Mouse (Mus musculus) limb, embryonic 14.5 days (tissue): Measurements from ENCODE around the gene Aldh3a1. TPM values are rescaled to one million over a fixed set of nuclear protein-coding genes. Genes with fewer than 3 reads are reported as not detected.

Source experiments
- ATAC-seq: fragments of 200-750 bp; cut with Nextera tagmentation; 2 replicates; pipeline ENCODE4 v1.8.0; 2017; ENCODE audit warnings: low read depth, moderate number of reproducible peaks, moderate TSS enrichment; ENCODE audit not compliant: low FRiP score
- DNase-seq: peaks from one replicate; pipeline ENCODE4 v3.0.0-alpha.2; 2015; ENCODE audit warnings: low spot score
- H3K27ac ChIP-seq: fragments of 300-500 bp; sonication (generic); replicated peaks from 2 replicates; pipeline ENCODE4 v1.5.1; 2014; ENCODE audit warnings: low read depth, mild to moderate bottlenecking, low read length, moderate library complexity, mixed read lengths
- H3K27me3 ChIP-seq: fragments of 300-500 bp; sonication (generic); 2 replicates; pipeline ENCODE4 v1.6.1; 2014; ENCODE audit warnings: low read length, mixed read lengths; ENCODE audit not compliant: control insufficient read depth, insufficient read depth
- H3K36me3 ChIP-seq: fragments of 300-500 bp; sonication (generic); 2 replicates; pipeline ENCODE4 v1.6.1; 2014; ENCODE audit warnings: mild to moderate bottlenecking, low read length, moderate library complexity, mixed read lengths; ENCODE audit not compliant: control insufficient read depth, insufficient read depth
- H3K4me1 ChIP-seq: fragments of 300-500 bp; sonication (generic); 2 replicates; pipeline ENCODE4 v1.6.1; 2014; ENCODE audit warnings: antibody characterized with exemption, low read length, mixed read lengths; ENCODE audit not compliant: control insufficient read depth, insufficient read depth
- H3K4me2 ChIP-seq: fragments of 300-500 bp; sonication (generic); replicated peaks from 2 replicates; pipeline ENCODE4 v1.6.1; 2014; ENCODE audit warnings: low read depth, mild to moderate bottlenecking, low read length, moderate library complexity; ENCODE audit not compliant: severe bottlenecking
- H3K4me3 ChIP-seq: fragments of 300-500 bp; sonication (generic); replicated peaks from 2 replicates; pipeline ENCODE4 v1.5.1; 2014; ENCODE audit warnings: low read length
- H3K9ac ChIP-seq: fragments of 300-500 bp; sonication (generic); 2 replicates; pipeline ENCODE4 v1.6.1; 2014; ENCODE audit warnings: mild to moderate bottlenecking, low read depth, low read length, moderate library complexity; ENCODE audit not compliant: severe bottlenecking
- H3K9me3 ChIP-seq: fragments of 300-500 bp; sonication (generic); 2 replicates; pipeline ENCODE4 v1.6.1; 2016; ENCODE audit warnings: low read length; ENCODE audit not compliant: control insufficient read depth
- POLR2A ChIP-seq: fragments of 200-500 bp; IDR thresholded peaks from 2 replicates; pipeline ENCODE4 v1.8.0; 2012; ENCODE audit warnings: inconsistent platforms, mild to moderate bottlenecking, moderate library complexity, borderline replicate concordance; ENCODE audit not compliant: insufficient read depth, insufficient read length; ENCODE audit errors: extremely low read depth
- WGBS: fragments of 180-500 bp; shearing (Covaris S2); extraction: QIAGEN DNeasy Blood & Tissue Kit; methylation state at CpG from one replicate; pipeline ENCODE4 v1.1.7; 2014; 5-methylcytosine and 5-hydroxymethylcytosine counted together
- polyA plus RNA-seq, 2 experiments: library from polyadenylated mRNA; depleted of rRNA in 1 of 2; stranded (reverse) in 1 of 2; unstranded in 1 of 2; fragments of >200 nt; fragmentation: Nextera tagmentation in 1 of 2; extraction: Ambion mirVana in 1 of 2; gene quantifications; 2 replicates each; pipeline versions ENCODE4 v1.2.1 to v1.2.3; 2012 to 2014

Gene Aldh3a1
- polyA plus RNA-seq, 2 experiments: 0.47 to 0.70 TPM

- Histone ChIP-seq H3K27me3 (no peaks in the 10 kb centered on the region), H3K27ac (no peak overlapping the region), H3K4me1 (peaks cover 18% of the 10 kb centered on the region), H3K4me2 (no peak overlapping the region), H3K4me3 (no peak overlapping the region), H3K9me3 (no peaks in the 10 kb centered on the region), H3K36me3 (no peaks in the 10 kb centered on the region), H3K9ac (no peak overlapping the region)
- no peak for ATAC-seq
- no peak for DNase-seq
- TF ChIP-seq POLR2A: no peak
- 95% methylated on average over 9 of the region's 10 CpGs for WGBS
Observed at GRCm38 (mm10) chr11:61205167-61205950, 2.0 kb upstream of the Aldh3a1 start.

- no peak for TF ChIP-seq POLR2A
- H3K4me1 ChIP-seq: peaks cover 18% of the 10 kb centered on the region
- H3K4me2 ChIP-seq: no peak overlapping the region
- no peaks in the 10 kb centered on the region for H3K36me3 ChIP-seq
- H3K9ac ChIP-seq: no peak overlapping the region
- H3K9me3 ChIP-seq: no peaks in the 10 kb centered on the region
- no peak overlapping the region for H3K27ac ChIP-seq
- ATAC-seq (no peak), DNase-seq (no peak)
- 87% methylated on average over 3 of the region's 3 CpGs for WGBS
- H3K27me3 ChIP-seq: no peaks in the 10 kb centered on the region
- H3K4me3 ChIP-seq: no peak overlapping the region
Observed at GRCm38 (mm10) chr11:61206136-61206535, 1.2 kb upstream of the Aldh3a1 start.

- DNase-seq: no peak
- H3K36me3 ChIP-seq: no peaks in the 10 kb centered on the region
- H3K27me3 ChIP-seq: no peaks in the 10 kb centered on the region
- 82% methylated on average over 10 of the region's 10 CpGs for WGBS
- no peak overlapping the region for H3K27ac ChIP-seq
- no peak for ATAC-seq
- H3K4me1 ChIP-seq: peaks cover 18% of the 10 kb centered on the region
- H3K4me2 ChIP-seq: no peak overlapping the region
- TF ChIP-seq POLR2A: no peak
- H3K4me3 ChIP-seq: no peak overlapping the region
- H3K9me3 ChIP-seq: no peaks in the 10 kb centered on the region
- no peak overlapping the region for H3K9ac ChIP-seq
Observed at GRCm38 (mm10) chr11:61208316-61208715, 979 bp downstream of the Aldh3a1 start.

GRCm38 (mm10) chr11:61212102-61212501, 4.8 kb downstream of the Aldh3a1 start:
- no peak for TF ChIP-seq POLR2A
- Histone ChIP-seq H3K9ac (no peak overlapping the region), H3K27ac (no peak overlapping the region), H3K27me3 (no peaks in the 10 kb centered on the region), H3K9me3 (no peaks in the 10 kb centered on the region), H3K4me2 (no peak overlapping the region), H3K36me3 (no peaks in the 10 kb centered on the region), H3K4me1 (peaks cover 14% of the 10 kb centered on the region), H3K4me3 (no peak overlapping the region)
- no peak for ATAC-seq
- 41% methylated on average over 20 of the region's 20 CpGs for WGBS
- DNase-seq: no peak

DNA sequence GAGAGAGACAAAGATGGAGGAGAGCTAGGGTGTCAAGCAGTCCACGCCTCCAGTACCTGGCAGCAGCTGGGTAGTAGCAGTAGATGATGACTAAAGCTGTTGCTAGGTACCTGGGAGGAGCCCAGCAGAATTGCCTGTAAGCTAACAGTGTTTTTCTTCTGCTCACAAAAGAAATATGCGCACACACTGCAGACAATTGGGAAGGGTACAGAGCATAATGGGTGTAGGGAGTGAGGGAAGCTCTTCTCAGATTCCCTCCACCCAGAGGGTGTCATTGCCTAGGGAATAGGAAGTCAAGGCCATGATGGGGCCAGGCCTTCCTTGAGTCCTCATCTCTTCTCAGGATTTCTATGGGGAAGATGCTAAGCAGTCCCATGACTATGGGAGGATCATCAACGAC, 8.6 kb downstream of the Aldh3a1 start:
- 77% methylated on average over 3 of the region's 3 CpGs for WGBS
- TF ChIP-seq POLR2A: no peak
- H3K4me2 ChIP-seq: no peak overlapping the region
- H3K36me3 ChIP-seq: no peaks in the 10 kb centered on the region
- no peak overlapping the region for H3K4me3 ChIP-seq
- DNase-seq: no peak
- ATAC-seq: no peak
- no peak overlapping the region for H3K27ac ChIP-seq
- no peak overlapping the region for H3K9ac ChIP-seq
- no peaks in the 10 kb centered on the region for H3K4me1 ChIP-seq
- H3K9me3 ChIP-seq: no peaks in the 10 kb centered on the region
- no peaks in the 10 kb centered on the region for H3K27me3 ChIP-seq
